Mouse (Mus musculus): ENCODE measurements around the gene Usp32. TPM values are rescaled to one million over a fixed set of nuclear protein-coding genes. Genes with fewer than 3 reads are reported as not detected.

Usp32 gene
- polyA plus RNA-seq, 1 experiment = 5.4 TPM

DNA sequence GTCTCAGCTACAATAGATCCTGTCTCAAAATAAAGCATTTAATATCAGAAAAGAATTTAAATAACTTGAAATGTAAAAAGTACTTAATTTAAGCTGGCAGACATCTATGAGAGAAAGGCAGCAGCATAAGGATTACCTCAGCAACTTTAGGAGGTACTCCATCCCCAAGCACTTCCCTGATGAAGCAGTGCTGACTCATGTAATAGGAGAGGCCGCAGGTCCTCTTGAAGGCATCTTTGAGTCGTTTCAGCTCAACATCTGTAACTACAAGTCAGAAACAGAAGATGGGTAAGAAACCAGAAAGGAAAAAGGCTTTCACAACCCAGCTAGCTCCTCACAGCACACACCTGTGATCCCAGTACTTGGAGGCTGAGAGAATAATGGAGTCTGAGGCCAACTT, 36.2 kb downstream of the Usp32 start:
- Histone ChIP-seq H3K36me3 (ENCODE audit: control insufficient read depth, insufficient read depth, low read length) (peaks cover 2% of the 10 kb centered on the region; the same call in 1 of the 2 replicates), H3K4me1 (ENCODE audit: control insufficient read depth, insufficient read depth, insufficient read length) (no peaks in the 10 kb centered on the region), H3K4me3 (ENCODE audit: extremely low read depth, insufficient read depth, insufficient read length) (no peak overlapping the region), H3K27ac (ENCODE audit: insufficient read depth, low read length) (no peak overlapping the region), H3K27me3 (ENCODE audit: control insufficient read depth, insufficient read depth, low read length) (no peaks in the 10 kb centered on the region)
- no peak for DNase-seq (ENCODE audit: low read depth in 1 of 2, low spot score in 2 of 2)
- WGBS = 52% methylated on average over 2 of the region's 2 CpGs
- no peak for TF ChIP-seq CTCF (IDR thresholded peaks at IDR 0.05; ENCODE audit: extremely low read depth, insufficient read depth, insufficient read length, insufficient replicate concordance)
- no peak for TF ChIP-seq POLR2A (IDR thresholded peaks at IDR 0.05; ENCODE audit: low read depth, low read length)

DNA sequence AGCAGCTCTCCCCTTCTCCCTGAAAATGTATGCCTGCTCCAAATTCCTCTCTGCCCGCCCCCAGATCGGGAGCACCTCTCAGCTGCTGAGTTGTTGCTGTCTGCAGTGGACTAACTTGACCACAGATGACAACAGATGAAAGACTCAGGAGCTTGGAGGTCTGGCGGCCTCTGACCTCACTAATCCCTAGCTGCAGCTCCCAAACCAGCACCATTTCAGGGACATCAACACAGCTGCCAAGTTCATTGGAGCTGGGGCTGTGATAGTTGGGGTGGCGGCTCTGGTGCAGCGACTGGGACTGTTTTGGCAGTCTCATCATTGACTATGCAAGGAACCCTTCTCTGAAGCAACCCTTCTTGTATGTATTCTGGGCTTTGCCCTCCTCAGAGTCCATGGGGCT, 44.8 kb downstream of the Usp32 start:
- TF ChIP-seq CTCF (IDR thresholded peaks at IDR 0.05; ENCODE audit: extremely low read depth, insufficient read depth, insufficient read length, insufficient replicate concordance) = no peak
- Histone ChIP-seq H3K36me3 (ENCODE audit: control insufficient read depth, insufficient read depth, low read length) (peaks cover 1% of the 10 kb centered on the region; the same call in 1 of the 2 replicates), H3K27me3 (ENCODE audit: control insufficient read depth, insufficient read depth, low read length) (no peaks in the 10 kb centered on the region), H3K27ac (ENCODE audit: insufficient read depth, low read length) (no peak overlapping the region), H3K4me3 (ENCODE audit: extremely low read depth, insufficient read depth, insufficient read length) (no peak overlapping the region), H3K4me1 (ENCODE audit: control insufficient read depth, insufficient read depth, insufficient read length) (no peaks in the 10 kb centered on the region)
- 91% methylated on average over 5 of the region's 5 CpGs for WGBS
- DNase-seq (ENCODE audit: low read depth in 1 of 2, low spot score in 2 of 2) = no peak

DNA sequence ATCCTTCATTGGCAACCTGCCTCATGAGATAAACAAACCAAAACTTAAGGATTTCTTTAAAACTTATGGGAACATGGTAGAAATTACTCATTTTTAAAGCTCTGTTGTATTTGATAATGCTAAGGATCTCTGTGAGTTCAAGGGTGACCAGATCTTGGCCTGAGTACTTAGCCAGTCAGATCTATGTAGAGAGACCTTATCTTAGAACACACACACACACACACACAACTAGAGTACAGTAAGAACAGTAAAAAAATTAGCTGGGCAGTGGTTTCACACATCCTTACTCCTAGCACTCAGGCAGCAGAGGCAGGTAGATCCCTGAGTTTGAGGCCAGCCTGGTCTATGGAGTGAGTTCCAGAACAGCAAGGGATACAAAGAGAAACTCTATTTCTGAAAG, 53.7 kb downstream of the Usp32 start:
- Histone ChIP-seq H3K36me3 (ENCODE audit: control insufficient read depth, insufficient read depth, low read length) (0 out of 2 replicates have a peak, but pooled peaks cover 2% of the 10 kb centered on the region), H3K27me3 (ENCODE audit: control insufficient read depth, insufficient read depth, low read length) (no peaks in the 10 kb centered on the region), H3K4me1 (ENCODE audit: control insufficient read depth, insufficient read depth, insufficient read length) (no peaks in the 10 kb centered on the region), H3K4me3 (ENCODE audit: extremely low read depth, insufficient read depth, insufficient read length) (no peak overlapping the region), H3K27ac (ENCODE audit: insufficient read depth, low read length) (no peak overlapping the region)
- TF ChIP-seq CTCF (IDR thresholded peaks at IDR 0.05; ENCODE audit: extremely low read depth, insufficient read depth, insufficient read length, insufficient replicate concordance) (no peak), POLR2A (IDR thresholded peaks at IDR 0.05; ENCODE audit: low read depth, low read length) (no peak)
- no peak for DNase-seq (ENCODE audit: low read depth in 1 of 2, low spot score in 2 of 2)

DNA sequence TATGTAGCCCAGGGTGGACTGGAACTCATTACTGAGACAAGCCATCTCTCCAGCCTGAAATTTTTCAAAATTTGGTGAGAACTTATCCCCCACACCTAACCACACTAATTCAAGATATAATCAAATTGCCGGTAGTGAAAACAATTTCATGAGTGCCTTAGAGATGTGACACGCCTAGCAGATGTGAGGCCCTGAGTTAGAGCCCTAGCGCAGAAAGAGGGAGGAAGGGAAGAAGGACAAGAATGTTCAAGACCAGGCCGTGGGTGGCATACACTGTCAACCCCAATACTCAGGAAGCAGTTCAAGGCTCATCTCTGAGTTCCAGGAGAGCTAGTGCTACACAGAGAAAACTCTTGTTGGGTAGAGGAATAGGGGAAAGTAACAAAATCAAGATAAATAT, 72.1 kb downstream of the Usp32 start:
- no peak for TF ChIP-seq POLR2A (IDR thresholded peaks at IDR 0.05; ENCODE audit: low read depth, low read length)
- TF ChIP-seq CTCF (IDR thresholded peaks at IDR 0.05; ENCODE audit: extremely low read depth, insufficient read depth, insufficient read length, insufficient replicate concordance) = no peak
- DNase-seq (ENCODE audit: low read depth in 1 of 2, low spot score in 2 of 2) = no peak
- Histone ChIP-seq H3K27ac (ENCODE audit: insufficient read depth, low read length) (no peak overlapping the region), H3K27me3 (ENCODE audit: control insufficient read depth, insufficient read depth, low read length) (no peaks in the 10 kb centered on the region), H3K4me1 (ENCODE audit: control insufficient read depth, insufficient read depth, insufficient read length) (no peaks in the 10 kb centered on the region), H3K4me3 (ENCODE audit: extremely low read depth, insufficient read depth, insufficient read length) (no peak overlapping the region), H3K36me3 (ENCODE audit: control insufficient read depth, insufficient read depth, low read length) (peaks cover 7% of the 10 kb centered on the region)
- WGBS = 96% methylated on average over 4 of the region's 4 CpGs

DNA sequence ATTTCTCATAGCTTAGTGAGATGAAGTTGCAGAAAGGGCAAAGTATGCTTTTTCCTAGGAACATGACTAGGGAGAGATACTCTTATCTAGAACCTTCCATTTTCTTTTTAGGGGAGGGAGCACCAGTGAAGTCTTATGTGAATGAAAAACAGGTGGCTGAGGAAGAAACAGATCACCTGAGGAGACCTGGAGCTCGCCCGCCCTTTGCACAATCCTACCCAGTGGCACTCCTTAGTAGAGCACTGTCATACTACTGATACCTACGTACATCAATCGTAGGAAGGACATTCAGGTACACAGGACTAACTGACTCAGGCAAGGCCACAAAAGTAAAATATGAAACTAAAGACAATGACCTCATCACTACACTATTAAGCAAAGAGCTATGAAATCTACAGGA, 81.4 kb downstream of the Usp32 start:
- 97% methylated on average over 4 of the region's 4 CpGs for WGBS
- Histone ChIP-seq H3K4me3 (ENCODE audit: extremely low read depth, insufficient read depth, insufficient read length) (no peak overlapping the region), H3K4me1 (ENCODE audit: control insufficient read depth, insufficient read depth, insufficient read length) (no peaks in the 10 kb centered on the region), H3K27ac (ENCODE audit: insufficient read depth, low read length) (no peak overlapping the region), H3K36me3 (ENCODE audit: control insufficient read depth, insufficient read depth, low read length) (peaks cover 1% of the 10 kb centered on the region; the same call in 1 of the 2 replicates), H3K27me3 (ENCODE audit: control insufficient read depth, insufficient read depth, low read length) (no peaks in the 10 kb centered on the region)
- DNase-seq (ENCODE audit: low read depth in 1 of 2, low spot score in 2 of 2) = no peak
- TF ChIP-seq POLR2A (IDR thresholded peaks at IDR 0.05; ENCODE audit: low read depth, low read length) (no peak), CTCF (IDR thresholded peaks at IDR 0.05; ENCODE audit: extremely low read depth, insufficient read depth, insufficient read length, insufficient replicate concordance) (no peak)

DNA sequence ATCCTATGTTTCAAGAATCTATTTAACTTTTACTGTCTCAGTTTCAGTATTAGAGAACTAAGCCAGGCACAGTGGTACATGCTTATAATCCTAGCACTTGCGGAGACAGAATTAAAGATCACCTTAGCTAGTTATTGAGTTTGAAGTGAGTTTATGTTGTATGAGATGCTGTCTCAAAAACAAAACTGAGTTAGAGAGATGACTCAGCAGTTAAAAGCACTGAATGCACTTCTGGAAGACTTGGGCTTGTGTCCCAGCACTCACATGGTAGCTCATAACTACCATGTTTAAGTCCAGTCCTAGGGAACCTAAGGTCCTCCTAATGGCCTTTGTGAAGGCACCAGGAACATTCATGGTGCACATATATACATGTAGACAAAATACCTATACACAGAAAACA, 82.4 kb downstream of the Usp32 start:
- no peak for TF ChIP-seq POLR2A (IDR thresholded peaks at IDR 0.05; ENCODE audit: low read depth, low read length)
- no peak for TF ChIP-seq CTCF (IDR thresholded peaks at IDR 0.05; ENCODE audit: extremely low read depth, insufficient read depth, insufficient read length, insufficient replicate concordance)
- DNase-seq (ENCODE audit: low read depth in 1 of 2, low spot score in 2 of 2) = no peak
- H3K27ac ChIP-seq (ENCODE audit: insufficient read depth, low read length) = no peak overlapping the region
- 96% methylated on average over 1 of the region's 1 CpGs for WGBS
- H3K36me3 ChIP-seq (ENCODE audit: control insufficient read depth, insufficient read depth, low read length) = peaks cover 1% of the 10 kb centered on the region; the same call in 1 of the 2 replicates
- no peaks in the 10 kb centered on the region for H3K4me1 ChIP-seq (ENCODE audit: control insufficient read depth, insufficient read depth, insufficient read length)
- no peak overlapping the region for H3K4me3 ChIP-seq (ENCODE audit: extremely low read depth, insufficient read depth, insufficient read length)
- no peaks in the 10 kb centered on the region for H3K27me3 ChIP-seq (ENCODE audit: control insufficient read depth, insufficient read depth, low read length)

DNA sequence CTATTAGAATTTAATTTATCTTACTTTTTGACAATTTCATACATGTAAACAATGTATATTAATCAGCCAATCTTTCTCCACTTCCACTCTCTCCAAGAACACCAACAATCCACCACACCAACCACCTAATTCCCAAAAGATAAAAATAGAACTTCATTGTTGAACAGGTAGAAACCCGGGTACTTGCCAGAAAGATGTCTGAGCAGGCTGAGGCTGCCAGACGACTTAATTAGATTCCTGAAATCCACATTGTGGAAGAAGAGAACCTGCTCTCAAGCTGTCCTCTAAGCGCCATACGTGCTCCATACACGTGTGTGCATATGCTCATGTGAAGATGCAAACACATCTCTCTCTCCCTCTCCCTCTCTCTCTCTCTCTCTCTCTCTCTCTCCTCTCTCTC, 83.1 kb downstream of the Usp32 start:
- no peak for DNase-seq (ENCODE audit: low read depth in 1 of 2, low spot score in 2 of 2)
- no peaks in the 10 kb centered on the region for H3K27me3 ChIP-seq (ENCODE audit: control insufficient read depth, insufficient read depth, low read length)
- H3K4me3 ChIP-seq (ENCODE audit: extremely low read depth, insufficient read depth, insufficient read length) = no peak overlapping the region
- peaks cover 1% of the 10 kb centered on the region; the same call in 1 of the 2 replicates for H3K36me3 ChIP-seq (ENCODE audit: control insufficient read depth, insufficient read depth, low read length)
- no peaks in the 10 kb centered on the region for H3K4me1 ChIP-seq (ENCODE audit: control insufficient read depth, insufficient read depth, insufficient read length)
- WGBS = 90% methylated on average over 5 of the region's 5 CpGs
- TF ChIP-seq POLR2A (IDR thresholded peaks at IDR 0.05; ENCODE audit: low read depth, low read length) = no peak
- no peak for TF ChIP-seq CTCF (IDR thresholded peaks at IDR 0.05; ENCODE audit: extremely low read depth, insufficient read depth, insufficient read length, insufficient replicate concordance)
- no peak overlapping the region for H3K27ac ChIP-seq (ENCODE audit: insufficient read depth, low read length)
